Mouse (Mus musculus) neural tube, embryonic 15.5 days (tissue): Measurements from ENCODE around the gene Gm14214. TPM values are rescaled to one million over a fixed set of nuclear protein-coding genes. Genes with fewer than 3 reads are reported as not detected.
A peak's percentile ranks its signal among the peaks of the same experiment; 100 is the strongest.

ENCODE experiments used
- ATAC-seq: fragments of 200-750 bp; cut with Nextera tagmentation; 2 replicates; pipeline ENCODE4 v1.8.0; 2017; ENCODE audit warnings: mild to moderate bottlenecking, moderate TSS enrichment, moderate library complexity; ENCODE audit not compliant: low FRiP score
- H3K27ac ChIP-seq: fragments of 300-500 bp; sonication (generic); replicated peaks from 2 replicates; pipeline ENCODE4 v1.5.1; 2015; ENCODE audit warnings: mild to moderate bottlenecking, inconsistent platforms
- H3K27me3 ChIP-seq: fragments of 300-500 bp; sonication (generic); replicated peaks from 2 replicates; pipeline ENCODE4 v1.6.1; 2015; ENCODE audit warnings: inconsistent platforms
- H3K36me3 ChIP-seq: fragments of 300-500 bp; sonication (generic); 2 replicates; pipeline ENCODE4 v1.6.1; 2015; ENCODE audit warnings: inconsistent platforms
- H3K4me1 ChIP-seq: fragments of 300-500 bp; sonication (generic); 2 replicates; pipeline ENCODE4 v1.6.1; 2015; ENCODE audit warnings: inconsistent platforms
- H3K4me2 ChIP-seq: fragments of 300-500 bp; sonication (generic); 2 replicates; pipeline ENCODE4 v1.6.1; 2015; ENCODE audit warnings: inconsistent platforms, mild to moderate bottlenecking, moderate library complexity
- H3K4me3 ChIP-seq: fragments of 300-500 bp; sonication (generic); replicated peaks from 2 replicates; pipeline ENCODE4 v1.5.1; 2015; ENCODE audit warnings: mild to moderate bottlenecking, inconsistent platforms
- H3K9ac ChIP-seq: fragments of 300-500 bp; sonication (generic); replicated peaks from 2 replicates; pipeline ENCODE4 v1.6.1; 2015; ENCODE audit warnings: mild to moderate bottlenecking, inconsistent platforms
- H3K9me3 ChIP-seq: fragments of 300-500 bp; sonication (generic); replicated peaks from 2 replicates; pipeline ENCODE4 v1.6.1; 2016; ENCODE audit warnings: inconsistent platforms
- WGBS: fragments of 180-500 bp; shearing (Covaris S2); methylation state at CpG from one replicate; pipeline ENCODE4 v1.1.7; 2015; ENCODE audit warnings: mixed read lengths; 5-methylcytosine and 5-hydroxymethylcytosine counted together
- polyA plus RNA-seq: library from polyadenylated mRNA; unstranded; fragments of >200 nt; fragmentation: Nextera tagmentation; extraction: Ambion mirVana; gene quantifications from 2 replicates; pipeline ENCODE4 v1.2.1, GENCODE M21; 2015

Gm14214 gene
- polyA plus RNA-seq, 1 experiment from 2014 or later, result not detected

- Histone ChIP-seq H3K9ac (peak within 1 kb of the TSS; percentile 86), H3K27me3 (no peaks in the 10 kb centered on the region), H3K36me3 (no peaks in the 10 kb centered on the region), H3K4me2 (peak within 1 kb of the TSS; percentile 83), H3K4me1 (peaks cover 27% of the 10 kb centered on the region), H3K4me3 (peak within 1 kb of the TSS; percentile 96), H3K9me3 (no peaks in the 10 kb centered on the region), H3K27ac (peak within 1 kb of the TSS; percentile 100)
- peak; percentile 96 for ATAC-seq
- WGBS, result under 1% methylated on average over 74 of the region's 89 CpGs
Observed at GRCm38 (mm10) chr2:154790656-154791483, 21.0 kb upstream of the Gm14214 start, which contains the start of the genes Raly and a. Raly (plus strand) TSS chr2:154791096. a (plus strand) TSS chr2:154791402.

DNA sequence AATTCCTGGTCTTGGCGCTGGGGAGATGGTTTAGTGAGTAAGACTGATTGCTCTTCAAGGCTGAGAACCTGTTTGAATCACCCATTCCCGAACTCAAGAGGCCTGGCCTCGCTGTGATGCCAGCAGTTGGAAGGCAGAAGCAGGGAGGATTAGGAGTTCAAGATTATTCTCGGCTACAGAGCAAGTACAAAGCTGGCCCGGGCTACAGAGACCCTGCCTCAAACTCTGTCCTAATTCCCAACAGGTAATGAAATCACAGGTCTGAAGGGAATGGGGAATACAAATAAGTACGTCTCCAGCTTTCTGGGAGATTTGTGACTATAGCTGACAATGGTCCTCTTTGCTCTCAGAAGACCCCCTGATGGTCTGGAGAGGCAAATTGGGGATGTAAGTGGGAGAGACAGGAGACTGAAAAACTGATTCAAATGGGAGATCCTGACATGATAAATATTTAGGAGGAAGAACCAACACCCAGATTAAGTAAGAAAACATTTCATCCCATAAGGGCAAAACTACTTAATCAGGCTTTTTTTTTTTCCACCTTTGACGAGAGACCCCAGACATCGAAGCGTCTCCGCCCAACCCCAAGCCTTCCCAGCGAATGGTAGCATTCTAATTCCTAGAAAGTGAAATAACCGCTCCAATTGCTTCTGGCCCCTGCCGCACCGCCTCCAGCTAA, 20.3 kb upstream of the Gm14214 start:
- WGBS, result 4% methylated on average over 14 of the region's 14 CpGs
- no peak for ATAC-seq
- peak overlapping the region; percentile 46 for H3K9ac ChIP-seq

DNA sequence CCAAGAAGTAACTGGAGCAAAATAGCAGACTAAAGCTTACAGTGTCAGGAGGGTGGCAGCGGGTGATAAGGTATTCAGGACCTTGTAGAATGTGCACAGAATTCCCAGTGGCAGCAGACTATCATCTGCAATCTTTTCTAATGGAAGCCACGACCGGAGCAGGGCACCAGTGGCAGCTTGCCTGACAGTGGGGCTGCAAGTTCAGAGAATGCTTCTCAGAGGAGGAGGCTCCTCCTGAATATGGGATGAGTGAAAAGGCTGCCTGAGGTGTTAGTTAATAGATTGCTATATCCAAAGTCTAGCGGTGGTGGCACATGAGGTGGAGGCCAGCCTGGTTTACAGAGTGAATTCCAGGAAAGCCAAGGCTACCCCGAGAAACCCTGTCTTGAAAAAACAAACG, 19.6 kb upstream of the Gm14214 start:
- Histone ChIP-seq H3K27me3 (no peaks in the 10 kb centered on the region), H3K4me1 (peaks cover 32% of the 10 kb centered on the region), H3K36me3 (no peaks in the 10 kb centered on the region), H3K4me3 (no peak overlapping the region), H3K9ac (no peak overlapping the region), H3K27ac (no peak overlapping the region), H3K4me2 (no peak overlapping the region), H3K9me3 (no peaks in the 10 kb centered on the region)
- 70% methylated on average over 6 of the region's 6 CpGs for WGBS
- no peak for ATAC-seq

More for the DNA sequence above, 20.3 kb upstream of the Gm14214 start:
- peaks cover 32% of the 10 kb centered on the region for H3K4me1 ChIP-seq
- H3K4me3 ChIP-seq, result peak overlapping the region; percentile 96
- H3K4me2 ChIP-seq, result peak overlapping the region; percentile 83
- no peaks in the 10 kb centered on the region for H3K27me3 ChIP-seq
- peak overlapping the region; percentile 100 for H3K27ac ChIP-seq
- H3K36me3 ChIP-seq, result no peaks in the 10 kb centered on the region
- H3K9me3 ChIP-seq, result no peaks in the 10 kb centered on the region

GRCm38 (mm10) chr2:154786776-154787175, 16.9 kb upstream of the Gm14214 start:
- H3K4me3 ChIP-seq, result no peak overlapping the region
- H3K4me2 ChIP-seq, result no peak overlapping the region
- H3K4me1 ChIP-seq, result peaks cover 23% of the 10 kb centered on the region
- H3K27ac ChIP-seq, result no peak overlapping the region
- no peaks in the 10 kb centered on the region for H3K36me3 ChIP-seq
- ATAC-seq, result no peak
- 75% methylated on average over 11 of the region's 11 CpGs for WGBS
- H3K9me3 ChIP-seq, result no peaks in the 10 kb centered on the region
- H3K9ac ChIP-seq, result no peak overlapping the region
- H3K27me3 ChIP-seq, result no peaks in the 10 kb centered on the region

GRCm38 (mm10) chr2:154786187-154786586, 16.4 kb upstream of the Gm14214 start:
- no peak for ATAC-seq
- WGBS, result 47% methylated on average over 3 of the region's 3 CpGs
- peaks cover 23% of the 10 kb centered on the region for H3K4me1 ChIP-seq
- no peak overlapping the region for H3K4me3 ChIP-seq
- no peak overlapping the region for H3K27ac ChIP-seq
- no peaks in the 10 kb centered on the region for H3K9me3 ChIP-seq
- no peaks in the 10 kb centered on the region for H3K36me3 ChIP-seq
- H3K4me2 ChIP-seq, result no peak overlapping the region
- H3K27me3 ChIP-seq, result no peaks in the 10 kb centered on the region
- H3K9ac ChIP-seq, result no peak overlapping the region

DNA sequence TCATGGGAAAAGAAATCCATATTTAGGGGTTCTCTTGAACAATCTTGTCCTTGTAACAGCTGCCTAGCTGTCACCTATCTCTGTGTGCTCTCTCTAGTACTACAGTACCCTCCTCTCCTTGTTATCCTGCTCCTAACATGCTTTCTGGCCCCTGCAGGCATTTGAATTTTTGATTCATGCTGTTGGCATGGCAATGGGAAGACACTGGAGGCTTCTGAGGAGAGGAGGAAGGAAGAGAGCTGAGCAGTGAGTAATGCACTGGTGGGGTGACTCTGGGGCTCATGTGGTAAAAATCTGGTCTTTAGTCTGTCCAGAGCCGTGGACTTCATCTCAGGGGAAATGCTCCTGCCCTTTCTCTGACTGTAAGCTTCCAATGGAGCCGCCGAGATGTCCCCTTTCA, 15.5 kb upstream of the Gm14214 start:
- no peaks in the 10 kb centered on the region for H3K27me3 ChIP-seq
- H3K4me2 ChIP-seq, result no peak overlapping the region
- no peak overlapping the region for H3K27ac ChIP-seq
- no peaks in the 10 kb centered on the region for H3K9me3 ChIP-seq
- no peaks in the 10 kb centered on the region for H3K36me3 ChIP-seq
- no peak for ATAC-seq
- H3K4me3 ChIP-seq, result no peak overlapping the region
- peaks cover 23% of the 10 kb centered on the region for H3K4me1 ChIP-seq
- 62% methylated on average over 3 of the region's 3 CpGs for WGBS
- H3K9ac ChIP-seq, result no peak overlapping the region

DNA sequence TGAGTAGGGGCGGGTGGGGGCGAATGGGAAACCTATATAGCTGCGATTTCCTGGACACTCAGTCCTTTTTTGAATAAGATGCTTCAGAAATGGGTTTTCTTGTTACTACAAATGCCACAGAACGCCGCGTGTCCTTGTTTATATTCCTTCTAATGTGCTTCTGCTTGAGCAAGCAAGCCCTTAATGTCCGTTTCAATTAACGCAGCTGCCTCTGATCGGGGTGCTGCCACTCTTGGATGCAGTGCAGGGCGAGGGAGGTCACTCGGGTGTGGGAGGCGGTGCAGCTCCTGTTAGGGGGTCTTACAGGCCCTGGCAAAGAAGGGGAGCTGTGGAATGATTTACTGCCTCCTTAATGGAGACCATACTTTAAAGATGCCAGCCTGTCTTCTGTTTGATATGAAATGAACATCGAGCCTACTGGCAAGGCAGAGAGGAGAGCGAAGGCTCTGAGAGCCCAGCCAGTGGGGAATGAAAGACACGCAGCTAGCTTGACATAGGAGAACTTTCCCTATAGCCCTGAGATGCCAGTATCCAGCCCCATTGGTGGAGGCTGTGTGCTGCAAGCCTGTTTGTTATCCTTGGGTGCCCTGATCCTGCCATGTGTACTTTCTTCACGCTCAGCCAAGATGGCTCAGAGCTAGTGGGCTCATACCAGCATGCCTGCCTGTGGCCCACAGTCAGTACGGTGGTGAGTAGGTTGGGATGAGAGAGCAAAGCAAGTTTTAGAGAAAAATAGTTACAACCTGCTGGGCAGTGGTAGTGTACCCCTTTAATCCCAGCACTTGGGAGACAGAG, 13.2 kb upstream of the Gm14214 start:
- ATAC-seq, result no peak
- H3K27ac ChIP-seq, result no peak overlapping the region
- H3K4me1 ChIP-seq, result peaks cover 16% of the 10 kb centered on the region
- H3K9ac ChIP-seq, result no peak overlapping the region
- no peak overlapping the region for H3K4me3 ChIP-seq
- H3K4me2 ChIP-seq, result no peak overlapping the region
- H3K36me3 ChIP-seq, result no peaks in the 10 kb centered on the region
- H3K9me3 ChIP-seq, result no peaks in the 10 kb centered on the region
- WGBS, result 43% methylated on average over 17 of the region's 17 CpGs
- H3K27me3 ChIP-seq, result no peaks in the 10 kb centered on the region

GRCm38 (mm10) chr2:154782361-154782760, 12.5 kb upstream of the Gm14214 start:
- Histone ChIP-seq H3K9ac (no peak overlapping the region), H3K4me3 (no peak overlapping the region), H3K27me3 (no peaks in the 10 kb centered on the region), H3K36me3 (no peaks in the 10 kb centered on the region), H3K4me1 (peaks cover 16% of the 10 kb centered on the region), H3K9me3 (no peaks in the 10 kb centered on the region), H3K4me2 (no peak overlapping the region), H3K27ac (no peak overlapping the region)
- WGBS, result 72% methylated on average over 4 of the region's 4 CpGs
- no peak for ATAC-seq

- H3K9me3 ChIP-seq, result no peaks in the 10 kb centered on the region
- no peak for ATAC-seq
- 82% methylated on average over 3 of the region's 3 CpGs for WGBS
- H3K4me1 ChIP-seq, result peaks cover 11% of the 10 kb centered on the region
- H3K9ac ChIP-seq, result no peak overlapping the region
- no peaks in the 10 kb centered on the region for H3K36me3 ChIP-seq
- H3K4me2 ChIP-seq, result no peak overlapping the region
- H3K27me3 ChIP-seq, result no peaks in the 10 kb centered on the region
- H3K27ac ChIP-seq, result no peak overlapping the region
- H3K4me3 ChIP-seq, result no peak overlapping the region
Observed at GRCm38 (mm10) chr2:154779648-154780047, 9.8 kb upstream of the Gm14214 start.

GRCm38 (mm10) chr2:154776496-154776895, 6.7 kb upstream of the Gm14214 start:
- Histone ChIP-seq H3K27me3 (no peaks in the 10 kb centered on the region), H3K4me1 (no peaks in the 10 kb centered on the region), H3K36me3 (no peaks in the 10 kb centered on the region), H3K27ac (no peak overlapping the region), H3K4me2 (no peak overlapping the region), H3K4me3 (no peak overlapping the region), H3K9me3 (no peaks in the 10 kb centered on the region), H3K9ac (no peak overlapping the region)
- WGBS, result 79% methylated on average over 7 of the region's 7 CpGs
- ATAC-seq, result no peak

DNA sequence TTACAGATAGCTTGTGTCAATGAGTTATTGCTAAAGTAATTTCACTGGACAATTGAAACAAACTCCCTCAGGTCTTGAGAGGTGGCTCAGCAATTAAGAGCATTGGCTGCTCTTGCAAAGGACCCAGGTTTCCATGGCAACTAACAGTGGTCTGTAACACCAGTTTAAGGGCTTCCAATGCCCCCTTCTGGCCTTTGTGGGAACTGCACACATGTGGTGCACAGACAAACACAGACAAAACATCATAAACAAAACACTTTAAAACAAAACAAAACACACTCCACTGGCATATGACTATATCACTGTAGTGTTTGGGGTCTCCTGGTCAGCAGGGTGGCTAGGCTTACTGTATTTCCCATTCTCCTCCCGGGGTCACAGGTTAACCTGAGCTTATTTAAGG, 4.2 kb upstream of the Gm14214 start:
- WGBS, result 73% methylated on average over 1 of the region's 1 CpGs
- no peak overlapping the region for H3K4me3 ChIP-seq
- H3K9ac ChIP-seq, result no peak overlapping the region
- no peaks in the 10 kb centered on the region for H3K9me3 ChIP-seq
- H3K4me1 ChIP-seq, result no peaks in the 10 kb centered on the region
- no peaks in the 10 kb centered on the region for H3K27me3 ChIP-seq
- no peak overlapping the region for H3K4me2 ChIP-seq
- no peaks in the 10 kb centered on the region for H3K36me3 ChIP-seq
- H3K27ac ChIP-seq, result no peak overlapping the region
- ATAC-seq, result no peak
